Mouse (Mus musculus) spleen, adult 2 months (tissue): ENCODE data around the gene Lmod2. TPM values are rescaled to one million over a fixed set of nuclear protein-coding genes. Genes with fewer than 3 reads are reported as not detected.

ENCODE experiments used
- DNase-seq, 2 experiments: peaks; one replicate each; pipeline versions ENCODE4 v3.0.0 to v3.0.0-alpha.2; 2012 to 2021; ENCODE audit warnings: low spot score in 2 of 2, low read depth in 1 of 2
- H3K27ac ChIP-seq: fragments of 200-500 bp; 2 replicates; pipeline ENCODE4 v1.5.1; 2012; ENCODE audit warnings: low read length, inconsistent platforms; ENCODE audit not compliant: insufficient read depth
- H3K27me3 ChIP-seq: fragments of 200-500 bp; 2 replicates; pipeline ENCODE4 v1.6.1; 2012; ENCODE audit warnings: mild to moderate bottlenecking, moderate library complexity, low read length, inconsistent platforms; ENCODE audit not compliant: control insufficient read depth, insufficient read depth
- H3K36me3 ChIP-seq: fragments of 200-500 bp; 2 replicates; pipeline ENCODE4 v1.6.1; 2012; ENCODE audit warnings: mild to moderate bottlenecking, low read length, inconsistent platforms; ENCODE audit not compliant: control insufficient read depth, insufficient read depth
- H3K4me1 ChIP-seq: fragments of 200-500 bp; 2 replicates; pipeline ENCODE4 v1.6.1; 2011; ENCODE audit warnings: inconsistent platforms; ENCODE audit not compliant: control insufficient read depth, insufficient read depth, insufficient read length
- H3K4me3 ChIP-seq: fragments of 200-500 bp; 2 replicates; pipeline ENCODE4 v1.5.1; 2011; ENCODE audit warnings: mild to moderate bottlenecking, inconsistent platforms; ENCODE audit not compliant: insufficient read depth, insufficient read length; ENCODE audit errors: extremely low read depth
- CTCF ChIP-seq: fragments of 200-500 bp; IDR thresholded peaks from 2 replicates; pipeline ENCODE4 v1.5.1; 2011; ENCODE audit warnings: mild to moderate bottlenecking, inconsistent platforms; ENCODE audit not compliant: insufficient read depth, insufficient read length, insufficient replicate concordance; ENCODE audit errors: extremely low read depth
- POLR2A ChIP-seq: fragments of 200-500 bp; IDR thresholded peaks from 2 replicates; pipeline ENCODE4 v1.6.1; 2011; ENCODE audit warnings: low read depth, low read length, inconsistent platforms
- WGBS: fragments of 180-500 bp; shearing (Covaris S2); methylation state at CpG from one replicate; pipeline ENCODE4 v1.1.7; 2018; 5-methylcytosine and 5-hydroxymethylcytosine counted together
- polyA plus RNA-seq: library from polyadenylated mRNA; depleted of rRNA; stranded (reverse); fragments of >200 nt; gene quantifications from 2 replicates; pipeline ENCODE4 v1.2.3, GENCODE M21; 2012

Gene Lmod2
- polyA plus RNA-seq, 1 experiment: not detected

- Histone ChIP-seq H3K27me3 (no peaks in the 10 kb centered on the region), H3K4me3 (no peak overlapping the region), H3K27ac (no peak overlapping the region), H3K36me3 (peaks cover 22% of the 10 kb centered on the region), H3K4me1 (no peaks in the 10 kb centered on the region)
- 95% methylated on average over 4 of the region's 4 CpGs for WGBS
- TF ChIP-seq POLR2A (no peak), CTCF (no peak)
- no peak for DNase-seq
These were observed 19.2 kb downstream of the Lmod2 start for GRCm38 (mm10) chr6:24616746-24617145.

- Histone ChIP-seq H3K36me3 (peaks cover 24% of the 10 kb centered on the region), H3K27me3 (no peaks in the 10 kb centered on the region), H3K4me3 (no peak overlapping the region), H3K27ac (no peak overlapping the region), H3K4me1 (no peaks in the 10 kb centered on the region)
- TF ChIP-seq CTCF: no peak
- no peak for TF ChIP-seq POLR2A
- WGBS: 86% methylated on average over 6 of the region's 6 CpGs
- DNase-seq: no peak
These were observed 21.9 kb downstream of the Lmod2 start for GRCm38 (mm10) chr6:24619285-24620045.

GRCm38 (mm10) chr6:24620936-24621335 lies 23.4 kb downstream of the Lmod2 start:
- no peaks in the 10 kb centered on the region for H3K27me3 ChIP-seq
- TF ChIP-seq CTCF: no peak
- no peak for TF ChIP-seq POLR2A
- H3K36me3 ChIP-seq: peaks cover 24% of the 10 kb centered on the region
- 91% methylated on average over 2 of the region's 2 CpGs for WGBS
- no peaks in the 10 kb centered on the region for H3K4me1 ChIP-seq
- no peak overlapping the region for H3K4me3 ChIP-seq
- no peak for DNase-seq
- H3K27ac ChIP-seq: no peak overlapping the region

- WGBS: 89% methylated on average over 2 of the region's 2 CpGs
- H3K27me3 ChIP-seq: no peaks in the 10 kb centered on the region
- no peak overlapping the region for H3K4me3 ChIP-seq
- TF ChIP-seq POLR2A (no peak), CTCF (no peak)
- H3K4me1 ChIP-seq: no peaks in the 10 kb centered on the region
- no peak for DNase-seq
- H3K36me3 ChIP-seq: peaks cover 21% of the 10 kb centered on the region
- H3K27ac ChIP-seq: no peak overlapping the region
These were observed 24.5 kb downstream of the Lmod2 start for GRCm38 (mm10) chr6:24622098-24622497.

GRCm38 (mm10) chr6:24627586-24628030 lies 30.0 kb downstream of the Lmod2 start:
- H3K27ac ChIP-seq: no peak overlapping the region
- WGBS: 67% methylated on average over 5 of the region's 5 CpGs
- TF ChIP-seq POLR2A (no peak), CTCF (no peak)
- no peak overlapping the region for H3K4me3 ChIP-seq
- no peaks in the 10 kb centered on the region for H3K4me1 ChIP-seq
- peak; percentile 22 to 35 for DNase-seq
- H3K36me3 ChIP-seq: peaks cover 8% of the 10 kb centered on the region
- H3K27me3 ChIP-seq: no peaks in the 10 kb centered on the region

- H3K4me1 ChIP-seq: no peaks in the 10 kb centered on the region
- TF ChIP-seq POLR2A (no peak), CTCF (no peak)
- 95% methylated on average over 1 of the region's 1 CpGs for whole genome bisulfite sequencing
- no peak overlapping the region for H3K27ac ChIP-seq
- H3K4me3 ChIP-seq: no peak overlapping the region; the same call in 1 of the 2 replicates
- H3K36me3 ChIP-seq: peaks cover 11% of the 10 kb centered on the region
- no peaks in the 10 kb centered on the region for H3K27me3 ChIP-seq
- no peak for DNase-seq
These were observed 30.9 kb downstream of the Lmod2 start for GRCm38 (mm10) chr6:24628499-24628898.

- no peaks in the 10 kb centered on the region for H3K4me1 ChIP-seq
- no peak overlapping the region for H3K27ac ChIP-seq
- no peaks in the 10 kb centered on the region for H3K27me3 ChIP-seq
- peaks cover 11% of the 10 kb centered on the region for H3K36me3 ChIP-seq
- TF ChIP-seq POLR2A (no peak), CTCF (no peak)
- no peak for DNase-seq
- no peak overlapping the region for H3K4me3 ChIP-seq
- WGBS: 86% methylated on average over 4 of the region's 4 CpGs
These were observed 34.5 kb downstream of the Lmod2 start for GRCm38 (mm10) chr6:24632061-24632460.
